Mouse (Mus musculus) E14TG2a.4 (cell line): Measurements from ENCODE around the gene Mettl8.

Experiments used
- CTCF ChIP-seq: conservative IDR thresholded peaks from 2 replicates; pipeline ENCODE4 v1.5.1; 2014; ENCODE audit warnings: low read length
- NANOG ChIP-seq: IDR thresholded peaks from 2 replicates; pipeline ENCODE4 v1.6.1; 2014; ENCODE audit warnings: borderline replicate concordance, low read length, mixed read lengths

DNA sequence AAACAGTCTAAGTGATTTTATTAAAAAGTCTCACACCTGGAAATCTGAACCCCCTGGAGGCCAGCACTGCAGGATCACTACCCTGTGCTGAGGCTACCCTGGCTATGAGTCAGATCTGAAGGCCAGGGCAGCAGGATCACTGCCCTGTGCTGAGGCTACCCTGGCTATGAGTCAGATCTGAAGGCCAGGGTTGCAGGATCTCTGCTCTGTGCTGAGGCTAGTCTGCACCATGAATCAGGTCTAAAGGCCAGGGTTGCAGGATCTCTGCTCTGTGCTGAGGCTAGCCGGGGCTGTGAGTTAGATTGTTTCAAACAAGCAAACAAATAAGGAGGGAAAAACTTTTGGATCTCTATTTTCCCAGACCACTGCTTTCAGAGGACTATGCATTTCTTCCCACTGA, 92.5 kb downstream of the Mettl8 start:
- no peak for TF ChIP-seq CTCF
- TF ChIP-seq NANOG = no peak
